Mouse (Mus musculus) heart, adult 2 months (tissue): ENCODE results near the gene Tesk2. TPM values are rescaled to one million over a fixed set of nuclear protein-coding genes. Genes with fewer than 3 reads are reported as not detected.

ENCODE experiments used
- DNase-seq, 2 experiments: peaks; one replicate each; pipeline ENCODE4 v3.0.0; 2021
- H3K27ac ChIP-seq: fragments of 200-600 bp; 2 replicates; pipeline ENCODE4 v1.8.1; 2022
- H3K27me3 ChIP-seq: fragments of 200-500 bp; 2 replicates; pipeline ENCODE4 v1.6.1; 2012; ENCODE audit warnings: mild to moderate bottlenecking, low read length, inconsistent platforms, mixed read lengths; ENCODE audit not compliant: control insufficient read depth, insufficient read depth
- H3K36me3 ChIP-seq: fragments of 200-500 bp; 2 replicates; pipeline ENCODE4 v1.6.1; 2012; ENCODE audit warnings: low read length, inconsistent platforms; ENCODE audit not compliant: control insufficient read depth, insufficient read depth
- H3K4me1 ChIP-seq: fragments of 200-500 bp; 2 replicates; pipeline ENCODE4 v1.6.1; 2011; ENCODE audit warnings: low read length; ENCODE audit not compliant: control insufficient read depth, insufficient read depth
- H3K4me3 ChIP-seq: fragments of 200-600 bp; 2 replicates; pipeline ENCODE4 v1.8.1; 2022
- H3K79me2 ChIP-seq: fragments of 200-500 bp; replicated peaks from 2 replicates; pipeline ENCODE4 v1.6.1; 2012; ENCODE audit warnings: mild to moderate bottlenecking, inconsistent platforms, low read length, moderate library complexity, mixed read lengths; ENCODE audit not compliant: control insufficient read depth, insufficient read depth
- H3K9ac ChIP-seq: fragments of 200-500 bp; 2 replicates; pipeline ENCODE4 v1.6.1; 2012; ENCODE audit warnings: low read depth, mild to moderate bottlenecking, control low read depth, inconsistent platforms, low read length, mixed read lengths
- CTCF ChIP-seq: fragments of 200-600 bp; IDR thresholded peaks from 2 replicates; pipeline ENCODE4 v1.8.1; 2022; ENCODE audit warnings: antibody characterized with exemption, mild to moderate bottlenecking, moderate library complexity
- EP300 ChIP-seq: fragments of 200-500 bp; IDR thresholded peaks from 2 replicates; pipeline ENCODE4 v1.6.1; 2011; ENCODE audit warnings: low read depth, low read length, control low read depth; ENCODE audit not compliant: insufficient read depth
- POLR2A ChIP-seq: fragments of 200-500 bp; IDR thresholded peaks from 2 replicates; pipeline ENCODE4 v1.6.1; 2011; ENCODE audit warnings: mild to moderate bottlenecking, low read depth, low read length, control low read depth; ENCODE audit not compliant: insufficient read depth
- WGBS: fragments of 180-500 bp; shearing (Covaris S2); methylation state at CpG from one replicate; pipeline ENCODE4 v1.1.7; 2018; 5-methylcytosine and 5-hydroxymethylcytosine counted together
- intact Hi-C: fragments of 180-260 bp; cut with DNase I; formaldehyde crosslinking; loops from one replicate; pipeline ENCODE4 v1.15.1; 2025
- polyA plus RNA-seq: library from polyadenylated mRNA; depleted of rRNA; stranded (reverse); fragments of >200 nt; gene quantifications from 2 replicates; pipeline ENCODE4 v1.2.3, GENCODE M21; 2012
- total RNA-seq, 2 experiments: library from RNA; stranded (reverse); gene quantifications; 2 replicates each; pipeline ENCODE4 v1.2.3; 2021

Gene Tesk2
- total and polyA plus RNA-seq, 3 experiments: 1.5 to 2.3 (median 1.6) TPM

GRCm38 (mm10) chr4:116708791-116709390 is 11.9 kb upstream of the Tesk2 start:
- peak overlapping the region; percentile 67 for H3K4me3 ChIP-seq
- H3K9ac ChIP-seq: peak overlapping the region; percentile 20
- H3K4me1 ChIP-seq: no peaks in the 10 kb centered on the region
- DNase-seq: no peak
- H3K79me2 ChIP-seq: no peaks in the 10 kb centered on the region
- WGBS: 5% methylated on average over 9 of the region's 9 CpGs
- TF ChIP-seq CTCF: no peak
- no peak for TF ChIP-seq EP300
- TF ChIP-seq POLR2A: no peak
- no peaks in the 10 kb centered on the region for H3K36me3 ChIP-seq
- peak overlapping the region; percentile 50 for H3K27ac ChIP-seq
- intact Hi-C loops: no loop called here
- H3K27me3 ChIP-seq: no peaks in the 10 kb centered on the region

- H3K9ac ChIP-seq: no peak overlapping the region
- no peak for DNase-seq
- no peaks in the 10 kb centered on the region for H3K36me3 ChIP-seq
- no peak overlapping the region for H3K4me3 ChIP-seq
- 81% methylated on average over 2 of the region's 2 CpGs for WGBS
- no peak overlapping the region for H3K27ac ChIP-seq
- H3K79me2 ChIP-seq: no peaks in the 10 kb centered on the region
- no peak for TF ChIP-seq EP300
- TF ChIP-seq POLR2A: no peak
- no peak for TF ChIP-seq CTCF
- H3K27me3 ChIP-seq: no peaks in the 10 kb centered on the region
- intact Hi-C loops: loop anchor here (10.0 kb wide), 1 partner anchor 415 kb away; the partner anchor contains the start of genes Btbd19 and Tctex1d4
- H3K4me1 ChIP-seq: no peaks in the 10 kb centered on the region
These were observed 10.6 kb upstream of the Tesk2 start for GRCm38 (mm10) chr4:116710154-116710553.

GRCm38 (mm10) chr4:116712536-116712935 is 8.2 kb upstream of the Tesk2 start:
- TF ChIP-seq CTCF: no peak
- Histone ChIP-seq H3K27me3 (no peaks in the 10 kb centered on the region), H3K27ac (no peak overlapping the region), H3K4me1 (no peaks in the 10 kb centered on the region), H3K9ac (no peak overlapping the region), H3K36me3 (no peaks in the 10 kb centered on the region), H3K79me2 (no peaks in the 10 kb centered on the region), H3K4me3 (no peak overlapping the region)
- intact Hi-C loops: loop anchor here (10.0 kb wide), 1 partner anchor 412 kb away; the partner anchor contains the start of genes Btbd19 and Tctex1d4
- WGBS: 79% methylated on average over 1 of the region's 1 CpGs
- DNase-seq: no peak

- H3K79me2 ChIP-seq: no peaks in the 10 kb centered on the region
- TF ChIP-seq POLR2A (no peak), EP300 (0 out of 2 replicates have a peak, but pooled peaks have one; percentile 22), CTCF (peak; percentile 95)
- 12% methylated on average over 3 of the region's 3 CpGs for WGBS
- no peaks in the 10 kb centered on the region for H3K27me3 ChIP-seq
- DNase-seq: peak; percentile 53 to 64
- intact Hi-C loops: loop anchor here (1.0 to 10.0 kb wide), 4 partner anchors 70 to 405 kb away; partner anchors contain the start of genes Btbd19, Mutyh, Tctex1d4 and Toe1
- no peaks in the 10 kb centered on the region for H3K36me3 ChIP-seq
- H3K9ac ChIP-seq: no peak overlapping the region
- H3K4me1 ChIP-seq: peaks cover 2% of the 10 kb centered on the region; the same call in 1 of the 2 replicates
- H3K27ac ChIP-seq: no peak overlapping the region
- H3K4me3 ChIP-seq: no peak overlapping the region
These were observed 1.4 kb upstream of the Tesk2 start for GRCm38 (mm10) chr4:116719396-116719795.

GRCm38 (mm10) chr4:116721098-116721628 is 415 bp downstream of the Tesk2 start:
- intact Hi-C loops: no loop called here
- no peak for DNase-seq
- H3K27me3 ChIP-seq: no peaks in the 10 kb centered on the region
- WGBS: under 1% methylated on average over 29 of the region's 29 CpGs
- TF ChIP-seq CTCF (no peak), EP300 (no peak), POLR2A (no peak)
- peak overlapping the region; percentile 87 for H3K9ac ChIP-seq
- H3K27ac ChIP-seq: peak overlapping the region; percentile 84
- peaks cover 1% of the 10 kb centered on the region; the same call in 1 of the 2 replicates for H3K79me2 ChIP-seq
- H3K4me3 ChIP-seq: peak overlapping the region; percentile 73
- H3K36me3 ChIP-seq: no peaks in the 10 kb centered on the region
- peaks cover 2% of the 10 kb centered on the region; the same call in 1 of the 2 replicates for H3K4me1 ChIP-seq

- H3K9ac ChIP-seq: no peak overlapping the region
- no peaks in the 10 kb centered on the region for H3K36me3 ChIP-seq
- 68% methylated on average over 7 of the region's 7 CpGs for WGBS
These were observed 1.5 kb downstream of the Tesk2 start for GRCm38 (mm10) chr4:116722230-116722629.

More at GRCm38 (mm10) chr4:116722230-116722629, 1.5 kb downstream of the Tesk2 start:
- intact Hi-C loops: no loop called here
- TF ChIP-seq POLR2A: no peak
- H3K27me3 ChIP-seq: no peaks in the 10 kb centered on the region
- H3K27ac ChIP-seq: no peak overlapping the region
- no peak for DNase-seq
- H3K79me2 ChIP-seq: peaks cover 1% of the 10 kb centered on the region; the same call in 1 of the 2 replicates
- peaks cover 2% of the 10 kb centered on the region; the same call in 1 of the 2 replicates for H3K4me1 ChIP-seq
- H3K4me3 ChIP-seq: no peak overlapping the region
